Mouse (Mus musculus) neural tube, embryonic 14.5 days (tissue): ENCODE measurements at regions not wholly inside any gene's neighbourhood (a gene's known extent, or its start where the extent isn't known, plus 50 kb on each side); places are given as distances from the start of the nearest gene placed in this dataset.

Experiments used
- ATAC-seq: fragments of 200-750 bp; cut with Nextera tagmentation; 2 replicates; pipeline ENCODE4 v1.8.0; 2017; ENCODE audit warnings: low read depth, mild to moderate bottlenecking, moderate TSS enrichment, moderate library complexity
- H3K27ac ChIP-seq: fragments of 300-500 bp; sonication (generic); 2 replicates; pipeline ENCODE4 v1.5.1; 2014; ENCODE audit warnings: low read depth, mild to moderate bottlenecking, control low read depth, low read length, moderate library complexity, mixed read lengths
- H3K27me3 ChIP-seq: fragments of 300-500 bp; sonication (generic); 2 replicates; pipeline ENCODE4 v1.6.1; 2014; ENCODE audit warnings: low read length; ENCODE audit not compliant: control insufficient read depth, insufficient read depth
- H3K36me3 ChIP-seq: fragments of 300-500 bp; sonication (generic); 2 replicates; pipeline ENCODE4 v1.6.1; 2014; ENCODE audit warnings: low read length, mixed read lengths; ENCODE audit not compliant: control insufficient read depth, insufficient read depth
- H3K4me1 ChIP-seq: fragments of 300-500 bp; sonication (generic); 2 replicates; pipeline ENCODE4 v1.6.1; 2014; ENCODE audit warnings: low read length; ENCODE audit not compliant: control insufficient read depth, insufficient read depth
- H3K4me2 ChIP-seq: fragments of 300-500 bp; sonication (generic); 2 replicates; pipeline ENCODE4 v1.6.1; 2014; ENCODE audit warnings: mild to moderate bottlenecking, low read depth, low read length, control low read depth
- H3K4me3 ChIP-seq: fragments of 300-500 bp; sonication (generic); 2 replicates; pipeline ENCODE4 v1.5.1; 2014; ENCODE audit warnings: low read depth, low read length, control low read depth, mixed read lengths
- H3K9ac ChIP-seq: fragments of 300-500 bp; sonication (generic); replicated peaks from 2 replicates; pipeline ENCODE4 v1.6.1; 2014; ENCODE audit warnings: low read depth, mild to moderate bottlenecking, control low read depth, low read length, mixed read lengths
- H3K9me3 ChIP-seq: fragments of 300-500 bp; sonication (generic); 2 replicates; pipeline ENCODE4 v1.6.1; 2016; ENCODE audit warnings: low read length; ENCODE audit not compliant: control insufficient read depth
- WGBS: fragments of 180-500 bp; shearing (Covaris S2); extraction: QIAGEN DNeasy Blood & Tissue Kit; methylation state at CpG from one replicate; pipeline ENCODE4 v1.1.7; 2014; 5-methylcytosine and 5-hydroxymethylcytosine counted together

- ATAC-seq = no peak
- 93% methylated on average over 8 of the region's 8 CpGs for WGBS
- Histone ChIP-seq H3K36me3 (no peaks in the 10 kb centered on the region), H3K4me1 (no peaks in the 10 kb centered on the region), H3K27ac (no peak overlapping the region), H3K4me2 (no peak overlapping the region), H3K4me3 (no peak overlapping the region), H3K27me3 (no peaks in the 10 kb centered on the region), H3K9ac (no peak overlapping the region), H3K9me3 (no peaks in the 10 kb centered on the region)
These were observed 240.1 kb downstream of the Mroh4 start for GRCm38 (mm10) chr15:74396029-74396428.

GRCm38 (mm10) chr15:74387533-74387932 lies 248.6 kb downstream of the Mroh4 start:
- Histone ChIP-seq H3K27ac (no peak overlapping the region), H3K9ac (no peak overlapping the region), H3K4me1 (no peaks in the 10 kb centered on the region), H3K4me3 (no peak overlapping the region), H3K4me2 (no peak overlapping the region), H3K27me3 (no peaks in the 10 kb centered on the region), H3K36me3 (no peaks in the 10 kb centered on the region), H3K9me3 (no peaks in the 10 kb centered on the region)
- no peak for ATAC-seq
- 27% methylated on average over 3 of the region's 3 CpGs for WGBS

GRCm38 (mm10) chr15:74382556-74382955 lies 253.6 kb downstream of the Mroh4 start:
- H3K9ac ChIP-seq = no peak overlapping the region
- H3K4me1 ChIP-seq = no peaks in the 10 kb centered on the region
- no peak overlapping the region for H3K27ac ChIP-seq
- WGBS = 63% methylated on average over 4 of the region's 4 CpGs
- no peaks in the 10 kb centered on the region for H3K27me3 ChIP-seq
- ATAC-seq = no peak
- no peak overlapping the region for H3K4me2 ChIP-seq
- no peaks in the 10 kb centered on the region for H3K9me3 ChIP-seq
- H3K36me3 ChIP-seq = no peaks in the 10 kb centered on the region
- no peak overlapping the region for H3K4me3 ChIP-seq

- WGBS = 91% methylated on average over 6 of the region's 6 CpGs
- no peaks in the 10 kb centered on the region for H3K27me3 ChIP-seq
- H3K4me2 ChIP-seq = no peak overlapping the region
These were observed 256.8 kb downstream of the Mroh4 start for GRCm38 (mm10) chr15:74379366-74379765.

GRCm38 (mm10) chr15:74369461-74369860 lies 266.7 kb downstream of the Mroh4 start:
- H3K36me3 ChIP-seq = no peaks in the 10 kb centered on the region
- no peaks in the 10 kb centered on the region for H3K27me3 ChIP-seq
- H3K9me3 ChIP-seq = no peaks in the 10 kb centered on the region
- no peak overlapping the region for H3K27ac ChIP-seq
- H3K9ac ChIP-seq = no peak overlapping the region
- no peaks in the 10 kb centered on the region for H3K4me1 ChIP-seq
- no peak for ATAC-seq
- WGBS = 86% methylated on average over 3 of the region's 3 CpGs
- H3K4me2 ChIP-seq = no peak overlapping the region
- no peak overlapping the region for H3K4me3 ChIP-seq

More at GRCm38 (mm10) chr15:74379366-74379765, 256.8 kb downstream of the Mroh4 start:
- ATAC-seq = no peak
- H3K4me1 ChIP-seq = no peaks in the 10 kb centered on the region
- H3K9ac ChIP-seq = no peak overlapping the region
- no peaks in the 10 kb centered on the region for H3K36me3 ChIP-seq
- H3K4me3 ChIP-seq = no peak overlapping the region
- no peak overlapping the region for H3K27ac ChIP-seq
- no peaks in the 10 kb centered on the region for H3K9me3 ChIP-seq

- Histone ChIP-seq H3K4me3 (no peak overlapping the region), H3K9me3 (no peaks in the 10 kb centered on the region), H3K4me2 (no peak overlapping the region), H3K9ac (no peak overlapping the region), H3K4me1 (no peaks in the 10 kb centered on the region), H3K27me3 (no peaks in the 10 kb centered on the region), H3K36me3 (no peaks in the 10 kb centered on the region), H3K27ac (no peak overlapping the region)
- WGBS = 64% methylated on average over 4 of the region's 4 CpGs
- ATAC-seq = no peak
These were observed 288.2 kb downstream of the Mroh4 start for GRCm38 (mm10) chr15:74347911-74348310.

- H3K4me1 ChIP-seq = no peaks in the 10 kb centered on the region
- 55% methylated on average over 6 of the region's 6 CpGs for WGBS
- no peak overlapping the region for H3K27ac ChIP-seq
- no peak overlapping the region for H3K9ac ChIP-seq
- H3K36me3 ChIP-seq = no peaks in the 10 kb centered on the region
- ATAC-seq = no peak
- H3K4me3 ChIP-seq = no peak overlapping the region
- no peaks in the 10 kb centered on the region for H3K27me3 ChIP-seq
- H3K4me2 ChIP-seq = no peak overlapping the region
- H3K9me3 ChIP-seq = no peaks in the 10 kb centered on the region
These were observed 292.6 kb downstream of the Mroh4 start for GRCm38 (mm10) chr15:74343591-74343990.

- no peak overlapping the region for H3K9ac ChIP-seq
- H3K4me3 ChIP-seq = no peak overlapping the region
- H3K4me2 ChIP-seq = no peak overlapping the region
- H3K27ac ChIP-seq = no peak overlapping the region
- H3K9me3 ChIP-seq = no peaks in the 10 kb centered on the region
- H3K27me3 ChIP-seq = no peaks in the 10 kb centered on the region
- no peaks in the 10 kb centered on the region for H3K4me1 ChIP-seq
- no peaks in the 10 kb centered on the region for H3K36me3 ChIP-seq
- ATAC-seq = no peak
These were observed 302.3 kb downstream of the Mroh4 start for GRCm38 (mm10) chr15:74333846-74334245.

GRCm38 (mm10) chr15:74330131-74330530 lies 306.0 kb downstream of the Mroh4 start:
- no peak overlapping the region for H3K4me3 ChIP-seq
- no peaks in the 10 kb centered on the region for H3K36me3 ChIP-seq
- no peak overlapping the region for H3K4me2 ChIP-seq
- H3K9ac ChIP-seq = no peak overlapping the region
- ATAC-seq = no peak
- 0 out of 2 replicates have a peak, but pooled peaks cover 4% of the 10 kb centered on the region for H3K4me1 ChIP-seq
- WGBS = 81% methylated on average over 3 of the region's 3 CpGs
- no peaks in the 10 kb centered on the region for H3K9me3 ChIP-seq
- H3K27ac ChIP-seq = no peak overlapping the region
- no peaks in the 10 kb centered on the region for H3K27me3 ChIP-seq

GRCm38 (mm10) chr15:74329221-74329620 lies 306.9 kb downstream of the Mroh4 start:
- 63% methylated on average over 14 of the region's 14 CpGs for WGBS
- Histone ChIP-seq H3K4me2 (no peak overlapping the region), H3K4me1 (0 out of 2 replicates have a peak, but pooled peaks cover 4% of the 10 kb centered on the region), H3K36me3 (no peaks in the 10 kb centered on the region), H3K4me3 (no peak overlapping the region), H3K27ac (no peak overlapping the region), H3K9me3 (no peaks in the 10 kb centered on the region), H3K27me3 (no peaks in the 10 kb centered on the region), H3K9ac (no peak overlapping the region)
- no peak for ATAC-seq
